1 mouse cellular context compared by ENCODE assay signal in genomic region chr6:115808488-115809231, GRCm38 (mm10).
A peak's percentile ranks its signal among the peaks of the same experiment; 100 is the strongest.
TF ChIP-seq lines count a peak whose summit lies in the region.

TSS of gene Rpl32 (minus strand) at chr6:115808747.

TF ChIP-seq in MEL, 35 proteins besides CTCF, POLR2A, EP300 and RAD21 (continued from another document):
- TF ChIP-seq JUND (IDR thresholded peaks at IDR 0.05; ENCODE audit: low read depth, low read length) (no peak), BHLHE40 (IDR thresholded peaks at IDR 0.05; ENCODE audit: borderline replicate concordance, low read depth, low read length) (no peak), E2F4 (IDR thresholded peaks at IDR 0.05; ENCODE audit: borderline replicate concordance, low read depth, low read length) (no peak), TBP (IDR thresholded peaks at IDR 0.05; ENCODE audit: low read depth, low read length) (peak; percentile 92)
